Mouse (Mus musculus) E14TG2a.4 (cell line): ENCODE measurements around the gene Bmpr1b.
"Not testable (repeated sequence)": the region's sequence is repeated elsewhere in the genome, so short reads cannot be mapped to it uniquely, and the experiment has no call there.

Experiments used
- H3K27me3 ChIP-seq: 2 replicates; pipeline ENCODE4 v1.6.1; 2014; ENCODE audit warnings: low read length, control low read depth; ENCODE audit not compliant: insufficient read depth
- H3K36me3 ChIP-seq: 2 replicates; pipeline ENCODE4 v1.6.1; 2014; ENCODE audit warnings: low read length, control low read depth; ENCODE audit not compliant: insufficient read depth
- H3K4me1 ChIP-seq: replicated peaks from 2 replicates; pipeline ENCODE4 v1.6.1; 2014; ENCODE audit warnings: low read depth, low read length, control low read depth
- H3K4me3 ChIP-seq: replicated peaks from 2 replicates; pipeline ENCODE4 v1.5.1; 2014; ENCODE audit warnings: mild to moderate bottlenecking, low read length
- H3K9me3 ChIP-seq: 2 replicates; pipeline ENCODE4 v1.6.1; 2014; ENCODE audit warnings: low read length, control low read depth
- CTCF ChIP-seq: conservative IDR thresholded peaks from 2 replicates; pipeline ENCODE4 v1.5.1; 2014; ENCODE audit warnings: low read length
- NANOG ChIP-seq: IDR thresholded peaks from 2 replicates; pipeline ENCODE4 v1.6.1; 2014; ENCODE audit warnings: borderline replicate concordance, low read length, mixed read lengths
- POU5F1 ChIP-seq: IDR thresholded peaks from 2 replicates; pipeline ENCODE4 v1.6.1; 2014; ENCODE audit warnings: low read length, borderline replicate concordance

The Bmpr1b gene

DNA sequence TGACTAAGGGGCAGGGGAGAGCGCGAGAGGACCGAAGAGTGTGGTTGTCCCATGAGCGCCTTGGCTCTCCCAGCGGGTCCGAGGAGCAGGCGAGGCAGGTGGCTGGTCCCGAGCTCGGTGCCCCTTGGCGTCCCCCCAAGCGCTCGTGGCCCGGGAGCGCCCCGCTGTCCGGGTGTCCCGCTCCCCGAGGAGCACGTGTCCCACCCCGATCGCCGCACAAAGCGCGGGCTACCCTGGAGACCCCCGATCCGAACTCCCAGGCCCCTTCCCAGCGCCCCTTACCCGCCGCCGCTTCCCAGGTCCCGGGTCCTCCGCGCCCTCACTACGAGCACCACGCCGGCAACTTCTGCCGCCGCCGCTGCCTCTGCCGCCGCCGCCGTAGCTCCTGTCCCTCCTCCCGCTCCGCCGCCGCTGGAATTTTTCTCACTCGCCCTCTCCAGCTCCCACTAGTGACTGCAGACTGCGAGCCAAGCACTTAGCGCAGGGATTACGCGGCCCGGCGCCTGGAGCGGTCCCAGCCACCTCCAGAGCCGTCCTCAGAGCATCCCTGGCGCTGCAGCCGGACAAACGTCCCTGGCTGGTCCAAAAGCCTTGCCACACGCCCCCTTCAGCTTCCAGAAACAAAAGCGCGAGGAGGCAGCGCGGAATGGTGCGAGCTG, at the start of gene Bmpr1b:
Gene Bmpr1b (minus strand): TSS at position 563 of the 659 bp plus-strand sequence.
- peaks cover 19% of the 10 kb centered on the region for H3K4me1 ChIP-seq
- no peaks in the 10 kb centered on the region for H3K9me3 ChIP-seq
- H3K36me3 ChIP-seq, result no peaks in the 10 kb centered on the region
- TF ChIP-seq NANOG (no peak), POU5F1 (no peak)
- H3K27me3 ChIP-seq, result peaks cover 78% of the 10 kb centered on the region
- H3K4me3 ChIP-seq, result peak within 1 kb of the TSS; percentile 80

DNA sequence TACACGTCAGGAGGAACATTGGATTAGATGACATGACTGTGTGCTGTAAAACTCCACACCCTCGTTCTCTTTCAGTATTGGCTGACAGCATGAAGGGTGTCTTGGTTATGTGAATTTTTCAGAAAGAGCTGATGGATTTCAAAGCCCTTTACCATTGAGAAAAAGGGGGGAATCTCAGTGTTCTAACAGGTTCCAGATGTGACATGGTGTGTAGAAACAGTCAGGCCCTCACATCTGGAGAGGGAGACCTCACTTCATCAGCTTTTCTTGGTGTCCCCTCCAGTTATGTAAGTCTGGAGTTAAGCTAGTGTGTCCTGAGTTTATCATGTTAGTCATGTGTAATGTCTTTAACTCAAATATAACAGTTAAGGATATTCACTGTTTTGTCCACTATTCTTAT, 43.6 kb upstream of the Bmpr1b start:
- no peak overlapping the region for H3K4me3 ChIP-seq
- H3K27me3 ChIP-seq, result no peaks in the 10 kb centered on the region
- no peaks in the 10 kb centered on the region for H3K4me1 ChIP-seq
- no peak for TF ChIP-seq NANOG
- no peak for TF ChIP-seq POU5F1
- TF ChIP-seq CTCF, result no peak
- no peaks in the 10 kb centered on the region for H3K36me3 ChIP-seq
- no peaks in the 10 kb centered on the region for H3K9me3 ChIP-seq

DNA sequence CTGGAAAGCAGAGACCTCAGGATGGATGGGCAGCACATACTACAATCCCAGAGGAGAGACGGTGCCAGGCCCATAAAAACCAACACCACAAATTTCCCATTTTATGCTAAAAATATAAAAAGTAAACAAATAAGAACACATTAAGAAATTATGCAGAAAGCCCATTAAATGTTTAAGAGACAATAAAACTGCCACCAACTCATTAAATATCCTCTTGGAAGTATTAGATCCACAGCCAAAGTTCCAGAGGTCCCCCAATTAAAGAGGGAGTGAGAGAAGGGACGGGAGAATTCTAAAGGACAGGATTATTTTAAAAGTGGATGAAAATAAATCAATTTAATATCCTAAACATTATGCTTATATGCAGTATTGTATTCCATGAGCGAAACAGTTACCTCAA, 43.0 kb upstream of the Bmpr1b start:
- H3K4me1 ChIP-seq, result no peaks in the 10 kb centered on the region
- no peak overlapping the region for H3K4me3 ChIP-seq
- H3K27me3 ChIP-seq, result no peaks in the 10 kb centered on the region
- no peak for TF ChIP-seq POU5F1
- no peak for TF ChIP-seq NANOG
- no peak for TF ChIP-seq CTCF
- no peaks in the 10 kb centered on the region for H3K36me3 ChIP-seq
- H3K9me3 ChIP-seq, result no peaks in the 10 kb centered on the region

DNA sequence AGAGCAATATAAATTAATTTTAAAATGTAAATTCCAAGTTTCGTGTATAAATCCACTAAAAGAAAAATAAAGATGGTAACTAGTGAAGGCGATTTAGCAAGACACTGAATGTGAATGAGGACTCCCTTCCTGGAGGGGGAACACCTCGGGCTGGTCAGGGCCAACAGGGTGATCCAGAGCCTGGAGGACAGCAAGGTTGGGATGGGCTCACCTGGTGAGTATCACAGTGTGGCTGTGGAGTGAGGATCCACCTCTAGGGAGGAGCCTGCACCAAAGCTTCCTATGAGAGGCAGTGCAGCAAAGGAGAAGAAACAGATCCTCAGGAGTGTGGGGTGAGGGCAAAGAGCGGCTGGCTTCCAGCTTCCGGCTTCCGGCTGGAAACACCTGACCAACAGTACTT, 40.8 kb upstream of the Bmpr1b start:
- Histone ChIP-seq H3K4me3 (no peak overlapping the region), H3K36me3 (no peaks in the 10 kb centered on the region), H3K9me3 (no peaks in the 10 kb centered on the region), H3K4me1 (no peaks in the 10 kb centered on the region), H3K27me3 (no peaks in the 10 kb centered on the region)
- TF ChIP-seq NANOG (no peak), CTCF (no peak), POU5F1 (no peak)

DNA sequence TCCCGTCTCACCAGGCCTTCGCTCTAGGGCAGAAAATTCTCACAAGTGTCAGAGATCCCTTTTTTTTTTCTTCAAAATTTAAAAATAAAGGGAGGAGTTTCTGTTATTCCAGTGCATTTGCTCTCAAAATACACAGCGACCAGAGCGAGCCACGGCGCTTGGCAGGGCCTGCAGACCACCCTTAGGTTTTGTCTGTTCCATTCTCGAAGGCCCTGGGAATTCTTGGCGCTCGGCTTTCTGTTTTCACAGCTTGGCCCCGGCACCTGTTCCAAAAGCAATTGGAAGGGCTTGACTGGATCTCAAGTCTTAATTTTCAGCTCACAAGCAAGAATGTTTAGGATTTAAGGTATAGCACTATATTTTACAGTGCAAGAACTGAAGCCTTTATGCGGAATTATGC, 39.8 kb upstream of the Bmpr1b start:
- no peaks in the 10 kb centered on the region for H3K9me3 ChIP-seq
- no peaks in the 10 kb centered on the region for H3K36me3 ChIP-seq
- H3K27me3 ChIP-seq, result no peaks in the 10 kb centered on the region
- no peak overlapping the region for H3K4me3 ChIP-seq
- TF ChIP-seq CTCF (no peak), POU5F1 (no peak), NANOG (no peak)
- H3K4me1 ChIP-seq, result no peaks in the 10 kb centered on the region

DNA sequence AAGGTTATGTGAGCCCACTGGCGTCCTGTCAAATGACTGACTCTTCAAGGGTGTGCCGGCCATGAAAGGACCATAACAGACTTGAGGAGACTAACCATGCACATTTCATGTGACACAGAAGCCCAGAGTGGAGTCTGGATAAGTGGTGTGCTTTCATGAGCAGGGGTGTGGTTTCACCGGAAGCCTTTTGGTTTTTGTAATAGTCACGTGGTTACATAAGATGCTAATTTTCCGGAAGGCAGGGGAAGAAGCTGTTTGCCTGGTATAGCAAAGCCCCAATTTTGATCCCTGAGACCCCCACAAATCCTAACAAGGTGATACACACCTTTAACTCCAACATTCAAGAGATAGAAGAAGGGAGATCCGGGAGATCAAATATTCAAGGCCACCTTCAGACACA, 38.3 kb upstream of the Bmpr1b start:
- no peaks in the 10 kb centered on the region for H3K4me1 ChIP-seq
- TF ChIP-seq CTCF (no peak), NANOG (no peak), POU5F1 (no peak)
- no peaks in the 10 kb centered on the region for H3K36me3 ChIP-seq
- no peaks in the 10 kb centered on the region for H3K9me3 ChIP-seq
- H3K4me3 ChIP-seq, result no peak overlapping the region
- H3K27me3 ChIP-seq, result no peaks in the 10 kb centered on the region

DNA sequence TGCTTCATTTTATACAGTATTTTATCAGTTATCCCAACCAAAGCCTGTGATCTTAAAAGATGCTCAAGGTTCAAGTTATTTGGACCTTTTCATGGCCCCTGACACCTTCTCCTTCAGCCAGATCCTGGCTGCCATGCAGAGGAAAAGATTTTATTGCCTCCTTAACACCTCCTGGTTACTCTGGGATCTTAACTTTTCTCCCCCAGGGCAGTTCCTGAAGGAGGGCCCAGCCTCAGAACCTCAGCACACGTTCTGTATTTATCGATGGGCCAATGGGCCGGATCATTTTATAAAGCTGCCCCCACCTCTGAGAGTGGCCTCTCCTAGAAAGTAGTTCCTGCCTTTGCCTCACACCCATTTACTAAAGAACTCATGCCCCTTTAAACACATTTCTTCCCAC, 37.1 kb upstream of the Bmpr1b start:
- no peak overlapping the region for H3K4me3 ChIP-seq
- H3K4me1 ChIP-seq, result no peaks in the 10 kb centered on the region
- H3K27me3 ChIP-seq, result no peaks in the 10 kb centered on the region
- no peaks in the 10 kb centered on the region for H3K9me3 ChIP-seq
- H3K36me3 ChIP-seq, result no peaks in the 10 kb centered on the region
- TF ChIP-seq POU5F1, result no peak
- TF ChIP-seq CTCF, result no peak
- no peak for TF ChIP-seq NANOG

DNA sequence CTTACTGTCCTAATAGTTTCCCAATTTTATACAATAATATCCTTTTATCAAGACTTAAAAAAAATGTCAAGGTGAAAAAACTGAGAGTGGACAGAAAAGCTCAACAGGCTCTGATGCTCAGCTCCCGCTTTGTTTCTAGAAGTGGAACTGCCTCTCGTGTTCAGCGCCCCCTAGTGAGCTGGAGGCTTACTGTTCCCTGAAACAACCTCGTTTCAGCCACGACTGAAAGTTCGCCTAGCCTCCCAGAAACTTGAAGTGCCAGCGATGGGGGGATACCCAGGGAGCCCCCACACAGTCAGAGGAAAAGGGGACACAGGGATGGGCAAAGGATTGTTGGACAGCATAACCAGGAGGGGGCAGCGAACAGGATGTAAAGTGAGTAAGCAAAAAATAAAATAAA, 26.9 kb upstream of the Bmpr1b start:
- H3K9me3 ChIP-seq, result peaks cover 5% of the 10 kb centered on the region
- no peak overlapping the region for H3K4me3 ChIP-seq
- no peak for TF ChIP-seq POU5F1
- peak; percentile 48 for TF ChIP-seq CTCF
- H3K27me3 ChIP-seq, result no peaks in the 10 kb centered on the region
- no peaks in the 10 kb centered on the region for H3K4me1 ChIP-seq
- H3K36me3 ChIP-seq, result no peaks in the 10 kb centered on the region

DNA sequence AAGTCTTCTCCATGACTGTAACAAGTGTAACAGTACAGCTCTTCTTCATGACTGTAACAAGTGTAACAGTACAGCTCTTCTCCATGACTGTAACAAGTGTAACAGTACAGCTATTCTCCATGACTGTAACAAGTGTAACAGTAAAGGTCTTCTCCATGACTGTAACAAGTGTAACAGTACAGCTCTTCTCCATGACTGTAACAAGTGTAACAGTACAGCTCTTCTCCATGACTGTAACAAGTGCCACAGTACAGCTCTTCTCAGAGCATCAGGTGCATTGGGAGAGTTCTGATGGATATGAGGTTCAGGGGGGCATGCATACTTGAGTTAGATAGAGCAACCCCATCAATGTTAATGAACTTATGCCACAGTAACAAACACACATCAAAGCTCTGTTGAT, 22.4 kb upstream of the Bmpr1b start:
- not testable (repeated sequence) for H3K27me3 ChIP-seq, H3K4me1 ChIP-seq

More for the DNA sequence above, 22.4 kb upstream of the Bmpr1b start:
- H3K36me3 ChIP-seq, H3K4me3 ChIP-seq, H3K9me3 ChIP-seq: not testable (repeated sequence)
- peak; percentile 12; the same call in 1 of the 2 replicates for TF ChIP-seq NANOG
